Mouse (Mus musculus) heart, postnatal 0 days (tissue): ENCODE results near the gene Trpm1.

Experiments
- CTCF ChIP-seq: IDR thresholded peaks from 2 replicates; pipeline ENCODE4 v1.5.1; 2016; ENCODE audit warnings: antibody characterized with exemption, control low read depth, low read depth
- EP300 ChIP-seq: IDR thresholded peaks from 2 replicates; pipeline ENCODE4 v1.6.1; 2016; ENCODE audit warnings: antibody characterized with exemption, low read depth

- TF ChIP-seq CTCF = no peak
- TF ChIP-seq EP300 = no peak
Measured at GRCm38 (mm10) chr7:64278526-64278925, 124.9 kb downstream of the Trpm1 start.
